Mouse (Mus musculus) lung, postnatal 36 days (tissue): ENCODE results near the gene Tspan4.
A peak's percentile ranks its signal among the peaks of the same experiment; 100 is the strongest.
"Not testable (repeated sequence)": the region's sequence is repeated elsewhere in the genome, so short reads cannot be mapped to it uniquely, and the experiment has no call there.

Experiments used
- DNase-seq: peaks from one replicate; pipeline ENCODE4 v3.0.0; 2022; ENCODE audit warnings: mixed read lengths

Gene Tspan4

DNA sequence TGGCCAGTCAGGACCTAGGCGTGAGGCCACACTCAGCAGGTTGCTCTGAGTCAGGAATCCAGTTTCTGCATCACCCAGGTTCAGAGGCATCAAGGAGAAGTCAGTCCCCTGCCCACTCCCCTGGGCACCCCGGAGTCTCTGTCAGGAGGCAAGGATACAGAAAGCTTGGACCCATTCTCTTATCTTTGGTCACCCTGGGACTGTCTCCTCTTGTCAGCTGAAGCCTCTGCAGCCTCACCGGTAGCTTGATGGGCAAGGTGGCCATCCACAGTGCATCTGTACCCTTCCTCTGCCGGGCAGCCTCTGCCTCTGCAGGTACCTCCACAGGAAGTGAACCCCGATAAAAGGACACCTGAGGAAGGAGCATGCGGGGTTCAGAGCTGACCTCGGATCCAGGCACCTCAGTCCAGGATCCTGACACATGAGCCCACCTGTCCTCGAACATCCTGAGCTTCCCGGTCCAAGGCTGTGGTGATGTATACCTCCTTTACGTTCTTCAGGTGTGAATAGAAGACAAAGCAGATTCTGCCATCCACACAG, 35.8 kb upstream of the Tspan4 start:
- DNase-seq: no peak

DNA sequence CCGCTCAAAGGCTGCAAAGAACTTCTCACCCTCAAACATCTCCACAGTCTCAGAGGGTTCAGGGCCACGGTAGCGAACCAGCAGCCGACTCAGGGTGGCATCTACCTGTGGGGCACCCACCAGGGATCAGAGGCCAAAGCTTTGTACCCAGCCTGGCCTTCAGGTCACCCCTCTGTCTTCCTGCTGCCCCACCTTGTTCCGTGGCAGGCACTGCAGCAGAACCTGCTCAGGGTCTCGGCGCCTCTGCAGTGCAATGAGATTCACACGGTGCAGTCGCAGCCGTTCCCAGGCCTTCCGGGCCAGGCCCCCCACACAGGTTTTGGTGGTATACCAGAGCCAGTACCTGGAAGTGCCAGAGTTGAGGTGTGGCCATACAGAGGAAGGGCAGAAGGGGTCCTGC, 35.2 kb upstream of the Tspan4 start:
- DNase-seq: no peak

DNA sequence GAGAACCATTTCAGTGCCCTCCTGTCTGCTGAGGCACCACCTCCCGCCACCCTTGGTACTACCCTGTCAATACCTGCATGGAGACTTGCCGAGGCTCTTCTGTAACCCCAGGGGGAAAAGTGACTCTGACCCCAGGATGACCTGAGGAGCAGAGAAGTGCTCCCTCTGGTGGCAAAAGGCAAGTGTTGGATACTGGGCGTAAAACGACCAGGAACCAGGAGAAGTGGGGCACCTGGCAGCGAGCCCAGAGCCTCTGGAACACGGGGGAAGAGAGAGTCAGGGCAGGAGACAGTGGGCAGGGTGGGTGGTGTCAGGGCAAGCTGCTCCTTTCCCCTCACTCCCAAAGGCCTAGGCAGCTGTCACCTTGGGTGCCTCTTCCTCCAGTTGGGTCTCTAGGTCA, 34.4 kb upstream of the Tspan4 start:
- DNase-seq: peak; percentile 80

DNA sequence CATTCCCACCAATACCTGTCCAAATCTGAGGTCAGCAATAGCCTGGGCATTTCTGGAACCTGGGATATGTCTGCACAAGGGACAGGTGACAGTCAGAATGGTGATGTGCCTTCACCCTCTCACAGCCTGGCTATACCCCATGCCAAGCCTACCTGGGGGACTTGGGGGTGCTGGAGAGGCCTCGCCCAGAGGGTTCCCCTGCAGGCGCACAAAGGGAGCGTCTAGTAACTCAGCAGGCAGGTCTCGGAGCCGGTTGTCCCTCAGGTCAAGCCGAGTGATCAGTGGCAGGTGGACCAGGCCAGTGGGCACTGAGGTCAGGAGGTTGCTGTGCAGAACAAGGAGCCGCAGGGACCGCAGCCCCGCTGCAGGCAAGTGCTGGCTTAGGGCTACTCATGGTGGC, 33.6 kb upstream of the Tspan4 start:
- no peak for DNase-seq

DNA sequence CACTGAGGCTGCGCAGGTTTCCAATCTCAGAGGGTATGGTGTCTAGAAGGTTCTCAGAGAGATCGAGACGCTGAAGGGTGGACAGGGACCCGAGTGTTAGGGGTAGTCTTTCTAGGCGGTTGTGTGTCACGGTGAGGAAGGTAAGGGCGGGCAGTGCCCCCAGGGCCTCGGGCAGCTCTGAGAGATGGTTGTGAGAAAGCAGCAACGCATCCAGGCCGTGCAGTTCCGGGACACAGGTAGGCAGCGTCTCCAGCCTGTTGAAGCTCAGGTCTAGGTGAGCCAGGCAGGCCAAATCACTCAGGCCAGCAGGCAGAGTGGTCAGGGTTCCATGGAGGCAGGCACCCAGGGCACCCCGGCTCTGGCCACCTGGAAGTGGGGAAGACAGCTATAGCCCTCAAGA, 32.8 kb upstream of the Tspan4 start:
- no peak for DNase-seq

DNA sequence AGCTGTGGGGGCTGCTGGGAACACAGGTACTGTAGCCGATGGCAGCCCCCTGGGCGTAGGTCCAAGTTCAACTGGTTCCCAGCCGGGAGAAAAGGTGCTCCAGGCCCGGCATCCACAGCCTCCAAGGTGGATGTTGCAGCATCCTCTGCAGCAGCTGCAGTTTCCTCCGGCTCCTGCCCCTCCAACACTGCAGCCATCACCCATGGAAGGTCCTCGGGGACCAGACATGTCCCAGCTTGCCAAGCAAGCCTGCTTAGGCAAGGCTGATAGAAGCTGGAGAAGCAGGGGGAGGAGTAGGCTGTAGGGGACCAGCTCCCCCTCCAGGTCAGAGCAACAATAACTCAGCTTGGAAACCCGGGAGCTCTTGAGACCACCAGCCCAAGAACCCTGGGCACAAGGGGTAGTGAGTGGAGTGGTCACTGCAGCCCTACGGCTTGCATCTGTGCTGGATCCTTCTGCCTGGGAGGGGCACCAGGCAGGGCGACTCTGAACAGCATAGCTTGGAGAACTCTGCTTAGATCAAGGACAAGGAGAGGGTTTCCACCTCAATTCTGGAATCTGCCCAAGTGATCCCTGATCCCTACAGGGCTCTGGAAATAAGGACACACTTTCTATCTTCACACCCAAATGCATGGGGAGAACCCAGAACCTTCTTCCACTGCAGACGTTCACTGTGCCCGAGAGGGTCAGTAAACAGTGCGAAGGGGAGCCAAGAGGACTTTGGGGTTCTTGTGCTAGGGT, 31.8 kb upstream of the Tspan4 start:
- DNase-seq: no peak

DNA sequence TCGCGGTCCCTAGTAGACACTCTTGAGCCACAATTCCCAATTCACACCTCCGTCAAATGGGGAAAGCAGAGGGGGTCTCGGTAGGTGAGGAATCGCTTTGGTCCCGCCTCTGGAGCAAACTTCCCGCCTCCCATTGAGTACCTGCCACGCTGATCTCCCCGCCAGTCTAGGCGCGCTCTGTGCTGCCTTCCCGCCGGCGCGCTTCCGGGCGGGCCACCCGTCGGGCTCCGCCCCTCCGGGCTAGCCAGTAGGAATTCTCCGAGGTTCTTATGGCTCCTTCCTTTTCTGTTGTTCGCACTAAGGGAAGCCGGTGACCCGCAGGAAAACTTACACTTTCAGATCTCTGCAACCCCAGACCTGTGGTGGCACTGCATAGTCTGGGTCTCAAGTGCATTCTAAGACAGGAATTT, 31.2 kb upstream of the Tspan4 start, which contains the start of gene Pidd1:
TSS of gene Pidd1 (minus strand) at position 198 of the 410 bp plus-strand sequence.
- DNase-seq: peak; percentile 77

DNA sequence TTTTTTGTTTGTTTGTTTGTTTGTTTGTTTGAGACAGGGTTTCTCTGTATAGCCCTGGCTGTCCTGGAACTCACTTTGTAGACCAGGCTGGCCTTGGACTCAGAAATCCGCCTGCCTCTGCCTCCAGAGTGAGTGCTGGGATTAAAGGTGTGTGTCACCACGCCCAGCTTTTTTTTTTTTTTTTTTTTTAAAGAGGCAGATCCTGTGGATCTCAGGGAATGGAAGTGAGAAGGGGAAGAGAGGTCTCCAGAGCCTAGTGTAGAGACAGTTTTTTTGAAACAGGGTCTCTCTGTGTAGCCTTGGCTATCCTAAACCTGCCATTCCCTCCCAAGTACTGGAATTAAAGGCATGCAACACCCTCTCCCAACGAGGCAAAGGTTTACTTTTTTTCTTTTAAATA, 28.7 kb upstream of the Tspan4 start:
- not testable (repeated sequence) for DNase-seq

DNA sequence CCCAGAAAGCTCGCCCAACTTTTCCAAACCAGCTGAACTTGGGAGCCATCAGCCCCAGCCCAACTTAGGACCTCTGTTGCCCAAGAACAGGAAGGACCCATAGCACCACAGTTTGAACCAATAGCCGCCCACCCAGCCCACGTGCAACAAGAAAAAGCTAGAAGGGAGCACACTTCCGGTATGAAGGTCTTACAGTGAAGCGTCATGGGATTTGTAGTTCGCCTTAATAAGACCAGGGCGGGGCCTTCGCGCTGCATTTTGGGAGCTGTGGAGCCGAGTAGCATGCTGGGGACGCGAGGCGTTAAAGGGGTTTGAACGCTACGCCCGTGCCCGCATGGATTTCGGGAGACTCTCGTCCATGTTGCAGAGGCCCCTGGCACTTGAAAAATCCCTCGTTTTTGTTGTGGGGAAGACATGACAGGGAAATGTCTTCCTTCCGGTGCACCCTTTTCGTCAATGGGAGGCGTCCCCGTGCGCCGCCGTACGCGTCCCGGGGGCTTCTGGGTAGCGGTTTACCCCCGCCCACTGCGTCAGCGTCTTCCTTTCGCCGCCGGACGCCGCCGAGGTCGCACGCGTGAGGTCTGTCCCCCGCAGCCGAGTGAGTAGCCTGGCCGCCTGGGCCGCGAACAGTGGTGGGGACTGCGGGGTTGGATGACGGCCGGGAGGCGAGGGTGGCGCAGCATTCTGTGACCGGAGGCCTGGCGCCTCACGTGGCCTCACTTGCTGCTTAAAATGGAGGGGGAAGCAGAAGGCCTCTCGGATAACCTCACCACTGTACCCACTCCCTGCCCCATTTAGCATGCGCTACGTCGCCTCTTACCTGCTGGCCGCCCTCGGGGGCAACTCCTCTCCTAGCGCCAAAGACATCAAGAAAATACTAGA, 27.7 kb upstream of the Tspan4 start, which contains the start of gene Rplp2:
TSS of gene Rplp2 (plus strand) at position 261 of the 882 bp plus-strand sequence.
- peak; percentile 95 for DNase-seq

DNA sequence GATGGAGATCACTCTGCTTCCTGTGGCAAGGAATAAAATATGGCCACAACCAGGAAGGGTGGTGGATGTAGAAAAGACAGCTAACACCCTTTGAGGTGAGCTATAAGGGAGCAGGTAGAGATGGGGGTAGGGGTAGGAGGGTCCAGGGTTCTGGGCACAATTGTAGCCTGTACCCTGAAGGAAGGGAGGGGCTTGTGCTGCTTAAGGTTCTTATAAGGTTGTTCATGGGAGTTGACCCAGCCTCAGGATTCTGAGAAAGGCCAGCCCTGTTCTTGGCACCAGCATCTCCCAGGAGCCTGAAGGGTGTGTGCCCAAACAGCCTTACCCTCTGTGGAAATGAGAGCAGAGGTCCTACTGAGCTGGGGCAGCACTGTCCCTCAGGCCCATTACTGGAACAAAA, 23.1 kb upstream of the Tspan4 start:
- DNase-seq: no peak

DNA sequence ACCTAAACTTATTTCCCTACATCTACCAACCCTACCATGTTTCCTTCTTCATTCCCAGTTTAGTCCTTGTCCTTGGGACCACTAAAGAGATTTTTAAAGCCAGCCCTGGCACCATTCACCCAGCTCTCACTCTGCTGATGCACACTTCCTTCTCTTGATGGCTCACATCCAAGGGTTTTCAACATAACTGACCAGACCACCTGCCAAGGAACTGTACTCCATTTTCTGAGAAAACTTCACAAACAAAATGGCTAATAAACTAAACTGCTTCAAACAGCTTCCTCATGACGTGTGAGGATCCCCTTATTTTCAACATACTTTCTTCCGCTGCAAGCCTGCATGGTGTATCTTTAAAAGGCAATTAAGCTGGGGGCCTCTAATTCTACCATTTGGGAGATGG, 21.4 kb upstream of the Tspan4 start:
- no peak for DNase-seq

DNA sequence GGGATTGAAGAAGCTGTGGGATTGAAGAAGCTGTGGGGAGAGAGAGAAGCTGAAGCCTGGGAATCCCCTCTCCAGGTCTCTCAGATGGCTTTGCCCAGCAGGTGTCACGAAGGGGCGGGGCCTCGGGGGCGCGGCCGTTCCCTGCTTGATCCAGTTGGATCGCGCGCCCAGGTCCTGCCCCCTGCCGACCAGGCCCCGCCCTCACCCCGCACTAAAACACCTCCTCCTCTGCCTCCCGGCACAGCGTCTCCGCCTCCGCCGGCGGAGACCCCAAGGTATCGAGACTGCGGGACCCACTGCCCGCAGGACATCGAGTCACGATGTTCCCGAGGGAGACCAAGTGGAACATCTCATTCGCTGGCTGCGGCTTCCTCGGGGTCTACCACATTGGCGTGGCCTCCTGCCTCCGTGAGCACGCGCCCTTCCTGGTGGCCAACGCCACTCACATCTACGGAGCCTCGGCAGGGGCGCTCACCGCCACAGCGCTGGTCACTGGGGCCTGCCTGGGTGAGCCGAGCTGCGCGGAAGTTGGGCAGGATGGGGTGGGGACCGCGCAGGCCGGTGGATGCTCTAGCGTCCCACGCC, 20.0 kb upstream of the Tspan4 start, which contains the start of gene Pnpla2:
TSS of gene Pnpla2 (plus strand) at position 232 of the 585 bp plus-strand sequence.
- peak; percentile 99 for DNase-seq

DNA sequence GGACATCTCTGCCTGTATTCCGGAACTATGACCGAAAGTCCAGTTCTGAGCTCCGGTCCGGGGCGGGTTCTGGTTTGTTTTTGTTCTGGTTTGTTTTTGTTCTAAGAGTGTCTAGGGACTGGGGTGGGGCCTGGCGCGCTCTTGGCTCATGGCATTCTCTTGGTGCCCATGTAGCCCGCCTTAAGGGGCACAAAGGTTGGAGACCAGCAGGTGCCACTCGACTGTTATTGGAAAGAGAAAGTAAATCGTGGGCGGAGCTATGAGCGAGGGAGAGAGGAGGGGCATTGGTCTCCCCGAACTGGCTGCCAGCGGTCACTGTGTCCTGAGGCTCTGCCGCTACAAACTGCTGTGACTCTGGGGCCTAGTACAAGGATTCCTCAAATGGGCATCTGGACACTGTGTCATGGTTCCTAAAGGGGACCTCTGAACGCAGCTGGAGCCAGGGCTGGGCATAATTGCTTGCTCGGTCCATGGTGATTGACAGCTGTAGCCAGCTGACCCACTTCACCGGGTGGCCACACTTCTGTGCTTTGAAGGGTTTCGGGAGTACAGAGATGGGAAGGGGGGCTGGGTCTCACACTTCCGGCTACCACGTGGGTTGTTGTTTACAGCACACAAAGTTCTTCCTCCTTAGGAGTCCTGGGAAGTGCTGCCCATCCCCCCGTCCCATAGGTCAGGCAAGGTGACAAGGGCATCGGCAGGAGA, 19.3 kb upstream of the Tspan4 start:
- peak; percentile 94 for DNase-seq

DNA sequence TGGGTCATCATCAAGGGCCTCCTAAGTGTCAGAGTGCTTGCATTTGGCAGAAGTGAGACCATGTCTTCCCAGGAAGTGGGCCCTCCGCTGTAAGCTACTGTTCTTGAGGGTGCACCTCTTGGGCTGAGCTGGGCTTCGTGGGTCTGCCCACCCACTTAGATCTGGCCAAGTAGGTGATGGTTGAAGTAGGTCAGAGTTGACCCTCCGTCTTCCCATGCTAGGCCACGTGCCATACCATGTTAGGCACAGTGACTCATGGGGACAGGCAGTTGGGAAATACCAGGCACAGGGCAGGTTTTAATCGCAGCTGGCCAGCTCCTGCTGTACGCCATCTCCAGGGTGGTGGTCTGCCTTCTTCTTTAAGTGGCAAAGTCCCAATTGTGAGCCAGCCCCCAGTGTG, 18.3 kb upstream of the Tspan4 start:
- peak; percentile 80 for DNase-seq

DNA sequence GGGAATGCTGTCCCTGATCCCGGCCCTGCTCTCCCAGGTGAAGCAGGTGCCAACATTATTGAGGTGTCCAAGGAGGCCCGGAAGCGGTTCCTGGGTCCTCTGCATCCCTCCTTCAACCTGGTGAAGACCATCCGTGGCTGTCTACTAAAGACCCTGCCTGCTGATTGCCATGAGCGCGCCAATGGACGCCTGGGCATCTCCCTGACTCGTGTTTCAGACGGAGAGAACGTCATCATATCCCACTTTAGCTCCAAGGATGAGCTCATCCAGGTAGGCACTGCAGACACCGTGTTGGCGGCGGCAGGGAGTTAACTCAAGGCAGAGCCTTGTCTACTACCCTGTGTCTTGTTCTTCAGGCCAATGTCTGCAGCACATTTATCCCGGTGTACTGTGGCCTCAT, 17.8 kb upstream of the Tspan4 start:
- no peak for DNase-seq

DNA sequence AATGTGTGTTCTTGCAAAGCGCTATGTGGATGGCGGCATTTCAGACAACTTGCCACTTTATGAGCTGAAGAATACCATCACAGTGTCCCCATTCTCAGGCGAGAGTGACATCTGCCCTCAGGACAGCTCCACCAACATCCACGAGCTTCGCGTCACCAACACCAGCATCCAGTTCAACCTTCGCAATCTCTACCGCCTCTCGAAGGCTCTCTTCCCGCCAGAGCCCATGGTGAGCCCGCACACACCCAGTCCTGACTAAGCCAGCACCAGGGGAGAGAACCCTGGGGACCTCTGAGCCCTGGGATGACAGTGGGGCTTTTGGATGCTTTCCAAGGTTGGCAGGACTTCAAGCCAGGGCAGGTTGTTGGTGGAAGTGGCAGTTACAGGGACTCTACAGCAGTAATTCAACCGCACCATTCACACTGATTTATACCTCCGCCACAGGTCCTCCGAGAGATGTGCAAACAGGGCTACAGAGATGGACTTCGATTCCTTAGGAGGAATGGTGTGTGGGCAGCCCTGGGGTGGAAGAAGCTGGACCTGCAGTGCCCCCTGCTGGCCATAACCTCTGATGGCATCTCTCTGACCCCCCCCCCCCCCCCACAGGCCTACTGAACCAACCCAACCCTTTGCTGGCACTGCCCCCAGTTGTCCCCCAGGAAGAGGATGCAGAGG, 16.9 kb upstream of the Tspan4 start:
- DNase-seq: peak; percentile 83

DNA sequence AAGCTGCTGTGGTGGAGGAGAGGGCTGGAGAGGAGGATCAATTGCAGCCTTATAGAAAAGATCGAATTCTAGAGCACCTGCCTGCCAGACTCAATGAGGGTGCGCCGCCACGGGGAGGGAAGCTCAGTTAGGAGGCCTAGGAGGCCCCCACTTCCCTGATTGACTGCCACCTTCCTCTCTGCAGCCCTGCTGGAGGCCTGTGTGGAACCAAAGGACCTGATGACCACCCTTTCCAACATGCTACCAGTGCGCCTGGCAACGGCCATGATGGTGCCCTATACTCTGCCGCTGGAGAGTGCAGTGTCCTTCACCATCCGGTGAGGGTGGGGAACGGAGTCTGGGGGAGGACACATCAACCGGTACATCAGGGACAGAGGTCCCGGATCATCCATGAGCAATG, 16.4 kb upstream of the Tspan4 start:
- DNase-seq: no peak

DNA sequence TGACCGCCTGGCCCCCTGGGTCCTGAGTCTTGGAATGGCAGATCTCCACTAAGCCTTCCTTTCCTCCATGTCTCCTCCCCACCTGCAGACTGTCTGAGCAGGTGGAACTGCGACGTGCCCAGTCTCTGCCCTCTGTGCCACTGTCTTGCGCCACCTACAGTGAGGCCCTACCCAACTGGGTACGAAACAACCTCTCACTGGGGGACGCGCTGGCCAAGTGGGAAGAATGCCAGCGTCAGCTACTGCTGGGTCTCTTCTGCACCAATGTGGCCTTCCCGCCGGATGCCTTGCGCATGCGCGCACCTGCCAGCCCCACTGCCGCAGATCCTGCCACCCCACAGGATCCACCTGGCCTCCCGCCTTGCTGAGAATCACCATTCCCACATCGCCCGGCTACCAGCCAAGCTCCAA, 15.7 kb upstream of the Tspan4 start:
- no peak for DNase-seq

DNA sequence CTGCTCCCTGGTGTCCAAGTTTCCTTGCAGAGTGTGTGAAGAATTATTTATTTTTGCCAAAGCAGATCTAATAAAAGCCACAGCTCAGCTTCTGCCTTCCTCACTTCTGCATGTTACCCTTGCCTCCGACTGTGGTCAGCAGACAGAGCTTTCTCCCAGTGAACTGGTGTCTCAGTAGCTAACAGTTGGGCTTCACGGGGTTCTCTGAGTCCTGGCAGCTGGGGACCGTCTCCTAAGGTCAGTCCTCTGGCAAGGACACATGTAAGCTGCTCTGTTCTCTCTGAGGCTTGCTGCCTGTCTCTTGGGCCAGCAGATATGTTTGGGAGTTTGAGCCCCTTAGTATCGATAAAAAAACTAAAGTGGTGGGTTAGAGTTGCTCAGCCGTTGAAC, 15.0 kb upstream of the Tspan4 start:
- no peak for DNase-seq

DNA sequence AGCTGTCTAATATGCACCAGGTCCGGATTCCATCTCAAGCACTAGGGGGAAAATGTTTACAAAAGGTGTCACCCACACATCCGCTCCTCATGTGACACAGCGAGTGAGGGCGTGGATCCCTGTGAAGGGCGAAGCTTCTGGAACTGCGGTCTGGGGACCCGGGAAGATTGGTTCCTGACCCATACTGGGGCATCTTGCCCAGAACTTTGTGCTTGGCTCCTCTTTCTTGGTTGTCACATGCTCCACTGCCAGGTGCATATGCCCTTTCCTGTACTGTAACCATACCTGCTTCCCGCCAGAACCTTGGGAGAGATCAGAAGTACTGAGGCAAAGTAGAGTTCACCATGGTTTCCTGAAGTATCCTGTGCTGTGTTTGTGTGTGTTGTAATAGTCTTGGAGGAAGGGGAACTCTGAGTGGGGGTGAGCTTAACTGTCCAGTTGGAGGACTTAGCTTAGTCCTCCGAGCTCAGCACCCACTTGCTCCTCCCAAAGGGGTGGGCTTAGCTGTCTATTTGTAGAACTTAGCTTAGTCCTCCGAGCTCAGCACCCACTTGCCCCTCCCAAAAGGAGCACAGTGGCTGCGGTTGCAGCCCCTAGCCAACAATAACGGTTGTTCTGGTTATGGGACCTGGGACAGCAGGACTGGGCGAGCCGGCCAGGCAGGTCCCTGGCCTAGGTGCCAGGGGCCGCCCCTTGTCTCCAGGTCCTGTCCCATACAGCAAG, 14.5 kb upstream of the Tspan4 start, which contains the start of gene Cracr2b:
TSS of gene Cracr2b (plus strand) at position 704 of the 723 bp plus-strand sequence.
- DNase-seq: peak; percentile 90
